Mouse (Mus musculus) stomach, embryonic 16.5 days (tissue): Measurements from ENCODE around the gene Fam155a. TPM values are rescaled to one million over a fixed set of nuclear protein-coding genes. Genes with fewer than 3 reads are reported as not detected.
"Not testable (repeated sequence)": the region's sequence is repeated elsewhere in the genome, so short reads cannot be mapped to it uniquely, and the experiment has no call there.

ENCODE experiments used
- ATAC-seq: fragments of 200-750 bp; cut with Nextera tagmentation; 2 replicates; pipeline ENCODE4 v1.8.0; 2017; ENCODE audit warnings: moderate number of reproducible peaks, moderate TSS enrichment; ENCODE audit not compliant: insufficient read depth, low FRiP score
- H3K27ac ChIP-seq: fragments of 300-500 bp; sonication (generic); 2 replicates; pipeline ENCODE4 v1.5.1; 2014; ENCODE audit warnings: low read length
- H3K27me3 ChIP-seq: fragments of 300-500 bp; sonication (generic); 2 replicates; pipeline ENCODE4 v1.6.1; 2014; ENCODE audit warnings: low read length, control low read depth, mixed read lengths; ENCODE audit not compliant: control insufficient read depth, insufficient read depth
- H3K36me3 ChIP-seq: fragments of 300-500 bp; sonication (generic); 2 replicates; pipeline ENCODE4 v1.6.1; 2014; ENCODE audit warnings: low read length; ENCODE audit not compliant: control insufficient read depth, insufficient read depth
- H3K4me1 ChIP-seq: fragments of 300-500 bp; sonication (generic); 2 replicates; pipeline ENCODE4 v1.6.1; 2014; ENCODE audit warnings: low read length, control low read depth, mixed read lengths; ENCODE audit not compliant: control insufficient read depth, insufficient read depth
- H3K4me2 ChIP-seq: fragments of 300-500 bp; sonication (generic); 2 replicates; pipeline ENCODE4 v1.6.1; 2014; ENCODE audit warnings: low read depth, low read length, mixed read lengths
- H3K4me3 ChIP-seq: fragments of 300-500 bp; sonication (generic); replicated peaks from 2 replicates; pipeline ENCODE4 v1.5.1; 2014; ENCODE audit warnings: mild to moderate bottlenecking, low read length
- H3K9ac ChIP-seq: fragments of 300-500 bp; sonication (generic); 2 replicates; pipeline ENCODE4 v1.6.1; 2014; ENCODE audit warnings: low read length
- H3K9me3 ChIP-seq: fragments of 300-500 bp; sonication (generic); replicated peaks from 2 replicates; pipeline ENCODE4 v1.6.1; 2016; ENCODE audit warnings: low read length, control low read depth; ENCODE audit not compliant: control insufficient read depth
- WGBS: fragments of 180-500 bp; shearing (Covaris S2); extraction: QIAGEN DNeasy Blood & Tissue Kit; methylation state at CpG from one replicate; pipeline ENCODE4 v1.1.7; 2014; 5-methylcytosine and 5-hydroxymethylcytosine counted together
- polyA plus RNA-seq: library from polyadenylated mRNA; unstranded; fragments of >200 nt; fragmentation: Nextera tagmentation; extraction: Ambion mirVana; gene quantifications from 2 replicates; pipeline ENCODE4 v1.2.1, GENCODE M21; 2015

The Fam155a gene
- polyA plus RNA-seq, 1 experiment from 2014 or later: 1.0 TPM

DNA sequence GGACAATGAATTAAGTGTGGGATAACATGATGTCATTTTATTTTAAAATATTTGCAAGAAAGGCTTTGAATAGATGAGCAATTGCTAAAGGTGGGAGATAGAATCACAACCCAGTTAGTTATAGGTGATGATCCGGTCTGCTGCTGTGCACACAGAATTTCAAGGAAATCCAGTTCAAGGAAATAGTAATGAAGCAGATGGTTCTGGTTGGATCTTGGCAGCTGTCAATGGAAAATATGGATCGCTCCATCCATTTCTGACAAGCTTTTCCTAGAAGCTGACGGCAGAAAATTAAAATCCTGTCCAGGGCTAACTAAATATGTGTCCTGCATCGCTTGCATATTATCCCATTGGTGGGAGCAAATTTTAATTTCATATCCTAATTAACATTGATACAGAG is 61.2 kb downstream of the Fam155a start:
- Histone ChIP-seq H3K27me3 (no peaks in the 10 kb centered on the region), H3K4me1 (no peaks in the 10 kb centered on the region), H3K36me3 (no peaks in the 10 kb centered on the region), H3K4me2 (no peak overlapping the region), H3K4me3 (no peak overlapping the region), H3K27ac (no peak overlapping the region), H3K9ac (no peak overlapping the region), H3K9me3 (no peaks in the 10 kb centered on the region)
- 88% methylated on average over 4 of the region's 4 CpGs for WGBS
- ATAC-seq: no peak

DNA sequence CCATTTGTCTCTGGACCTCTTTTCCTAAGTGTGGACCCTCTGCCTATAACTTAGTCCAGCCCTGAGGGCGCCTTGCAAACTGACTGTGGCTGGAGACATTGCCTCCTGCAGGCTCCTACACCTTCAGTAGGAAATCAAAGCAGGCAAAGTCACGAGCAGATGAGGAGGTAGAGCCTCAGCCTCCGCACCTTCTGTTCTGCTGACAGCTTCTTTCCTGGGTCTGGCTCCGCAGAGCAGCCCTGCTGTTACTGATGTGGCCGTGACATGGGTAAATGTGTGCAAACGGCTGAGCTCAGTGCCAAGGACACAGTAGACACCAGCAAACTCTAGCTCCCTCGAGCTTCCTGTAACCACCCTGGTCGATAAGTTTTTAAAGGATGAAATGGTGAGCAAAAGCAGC is 63.5 kb downstream of the Fam155a start:
- ATAC-seq: no peak
- no peaks in the 10 kb centered on the region for H3K27me3 ChIP-seq
- no peaks in the 10 kb centered on the region for H3K36me3 ChIP-seq
- no peak overlapping the region for H3K4me2 ChIP-seq
- no peak overlapping the region for H3K9ac ChIP-seq
- H3K9me3 ChIP-seq: no peaks in the 10 kb centered on the region
- H3K4me3 ChIP-seq: no peak overlapping the region
- WGBS: 63% methylated on average over 8 of the region's 8 CpGs
- no peaks in the 10 kb centered on the region for H3K4me1 ChIP-seq
- no peak overlapping the region for H3K27ac ChIP-seq

- Histone ChIP-seq H3K27me3 (no peaks in the 10 kb centered on the region), H3K9ac (no peak overlapping the region), H3K4me3 (no peak overlapping the region), H3K9me3 (no peaks in the 10 kb centered on the region), H3K4me1 (no peaks in the 10 kb centered on the region), H3K36me3 (no peaks in the 10 kb centered on the region), H3K27ac (no peak overlapping the region), H3K4me2 (no peak overlapping the region)
- 88% methylated on average over 2 of the region's 2 CpGs for WGBS
- ATAC-seq: no peak
Measured at GRCm38 (mm10) chr8:9694794-9695193, 76.2 kb downstream of the Fam155a start.

DNA sequence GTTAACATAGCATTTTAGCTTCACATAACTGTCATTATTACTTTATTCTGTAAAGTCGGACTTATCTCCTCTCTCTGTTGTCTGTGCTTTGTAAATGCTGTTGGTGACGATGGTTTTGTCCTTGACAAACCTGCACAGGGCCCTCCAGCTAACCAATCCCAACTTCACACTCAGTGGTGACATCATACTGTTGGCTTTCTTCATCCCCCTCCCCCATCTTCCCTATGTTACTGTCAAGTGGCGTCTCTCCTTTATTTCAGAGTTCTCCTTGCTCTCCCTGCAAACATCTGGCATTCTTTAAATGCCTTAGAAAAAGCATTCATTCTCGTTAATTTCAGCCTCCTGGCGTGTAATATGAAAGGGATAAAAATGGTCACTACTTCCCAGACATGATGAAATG is 78.6 kb downstream of the Fam155a start:
- no peak overlapping the region for H3K4me2 ChIP-seq
- no peak overlapping the region for H3K27ac ChIP-seq
- no peaks in the 10 kb centered on the region for H3K27me3 ChIP-seq
- no peaks in the 10 kb centered on the region for H3K4me1 ChIP-seq
- no peaks in the 10 kb centered on the region for H3K36me3 ChIP-seq
- no peak for ATAC-seq
- H3K4me3 ChIP-seq: no peak overlapping the region
- WGBS: 40% methylated on average over 5 of the region's 5 CpGs
- H3K9ac ChIP-seq: no peak overlapping the region
- no peaks in the 10 kb centered on the region for H3K9me3 ChIP-seq

- not testable (repeated sequence) for H3K4me1 ChIP-seq, H3K4me2 ChIP-seq, ATAC-seq, H3K9ac ChIP-seq, H3K36me3 ChIP-seq, H3K27me3 ChIP-seq, H3K9me3 ChIP-seq, H3K4me3 ChIP-seq, H3K27ac ChIP-seq
- 87% methylated on average over 3 of the region's 3 CpGs for WGBS
Measured at GRCm38 (mm10) chr8:9660014-9660413, 110.9 kb downstream of the Fam155a start.

DNA sequence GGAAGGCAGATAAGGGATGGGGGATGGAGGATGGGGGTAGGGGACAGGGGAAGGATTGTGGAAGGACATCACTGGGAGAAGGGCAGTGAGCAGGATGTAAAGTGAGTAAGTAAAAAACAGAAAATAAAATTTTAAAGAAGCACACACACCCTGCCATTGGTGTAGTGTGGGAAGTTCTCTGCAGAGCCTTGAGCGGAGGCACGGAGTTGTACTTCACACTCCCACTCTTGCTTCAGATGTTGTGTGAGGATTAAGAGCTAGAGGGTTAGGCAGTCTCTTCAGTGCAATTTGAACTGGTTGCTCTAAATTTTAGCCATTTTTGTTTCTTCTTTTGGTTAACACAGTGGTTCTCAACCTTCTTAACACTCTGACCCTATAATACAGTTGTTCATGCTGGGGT is 114.1 kb downstream of the Fam155a start:
- Histone ChIP-seq H3K4me2 (no peak overlapping the region), H3K27ac (no peak overlapping the region), H3K36me3 (no peaks in the 10 kb centered on the region), H3K4me1 (no peaks in the 10 kb centered on the region), H3K4me3 (no peak overlapping the region), H3K9me3 (no peaks in the 10 kb centered on the region), H3K9ac (no peak overlapping the region), H3K27me3 (no peaks in the 10 kb centered on the region)
- no peak for ATAC-seq
- 94% methylated on average over 2 of the region's 2 CpGs for WGBS

- H3K27me3 ChIP-seq: no peaks in the 10 kb centered on the region
- H3K4me1 ChIP-seq: no peaks in the 10 kb centered on the region
- no peak overlapping the region for H3K4me3 ChIP-seq
- no peak overlapping the region for H3K9ac ChIP-seq
- H3K9me3 ChIP-seq: no peaks in the 10 kb centered on the region
- no peak overlapping the region for H3K4me2 ChIP-seq
- no peak for ATAC-seq
- 80% methylated on average over 6 of the region's 6 CpGs for WGBS
- H3K27ac ChIP-seq: no peak overlapping the region
- no peaks in the 10 kb centered on the region for H3K36me3 ChIP-seq
Measured at GRCm38 (mm10) chr8:9654826-9655225, 116.1 kb downstream of the Fam155a start.

GRCm38 (mm10) chr8:9653643-9654042 is 117.3 kb downstream of the Fam155a start:
- no peak for ATAC-seq

DNA sequence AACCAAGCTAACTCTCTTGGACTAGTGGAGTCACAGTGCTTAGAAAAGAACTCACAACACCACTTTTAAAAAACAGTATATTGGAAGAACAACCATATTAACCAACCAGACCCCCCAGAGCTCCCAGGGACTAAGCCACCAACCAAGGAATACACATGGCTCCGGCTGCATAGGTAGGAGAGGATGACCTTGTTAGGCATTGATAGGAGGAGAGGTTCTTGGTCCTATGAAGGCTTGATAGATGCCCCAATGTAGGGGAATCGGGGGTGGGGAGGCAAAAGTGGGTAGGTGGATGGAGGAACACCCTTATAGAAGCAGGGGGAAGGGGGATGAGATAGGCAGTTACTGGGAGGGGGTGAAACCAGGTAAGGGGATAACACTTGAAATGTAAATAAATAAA is 132.8 kb downstream of the Fam155a start:
- Histone ChIP-seq H3K4me3 (no peak overlapping the region), H3K4me2 (no peak overlapping the region), H3K9me3 (no peaks in the 10 kb centered on the region), H3K27ac (no peak overlapping the region), H3K9ac (no peak overlapping the region), H3K36me3 (no peaks in the 10 kb centered on the region), H3K27me3 (no peaks in the 10 kb centered on the region), H3K4me1 (no peaks in the 10 kb centered on the region)
- WGBS: 87% methylated on average over 2 of the region's 2 CpGs
- no peak for ATAC-seq

More at GRCm38 (mm10) chr8:9653643-9654042, 117.3 kb downstream of the Fam155a start:
- H3K4me1 ChIP-seq: no peaks in the 10 kb centered on the region
- no peak overlapping the region for H3K4me3 ChIP-seq
- WGBS: 33% methylated on average over 1 of the region's 1 CpGs
- no peak overlapping the region for H3K27ac ChIP-seq
- H3K9me3 ChIP-seq: no peaks in the 10 kb centered on the region
- no peak overlapping the region for H3K4me2 ChIP-seq
- H3K9ac ChIP-seq: no peak overlapping the region
- no peaks in the 10 kb centered on the region for H3K36me3 ChIP-seq
- H3K27me3 ChIP-seq: no peaks in the 10 kb centered on the region

GRCm38 (mm10) chr8:9635240-9635639 is 135.7 kb downstream of the Fam155a start:
- Histone ChIP-seq H3K9me3 (no peaks in the 10 kb centered on the region), H3K36me3 (no peaks in the 10 kb centered on the region), H3K4me1 (no peaks in the 10 kb centered on the region), H3K9ac (no peak overlapping the region), H3K27ac (no peak overlapping the region), H3K4me2 (no peak overlapping the region), H3K27me3 (no peaks in the 10 kb centered on the region), H3K4me3 (no peak overlapping the region)
- WGBS: 54% methylated on average over 5 of the region's 5 CpGs
- no peak for ATAC-seq
